Mouse (Mus musculus) colon, adult 2 months (tissue): ENCODE measurements around the gene Cnrip1. TPM values are rescaled to one million over a fixed set of nuclear protein-coding genes. Genes with fewer than 3 reads are reported as not detected.

Experiments
- polyA plus RNA-seq: library from polyadenylated mRNA; depleted of rRNA; stranded (reverse); fragments of >200 nt; gene quantifications from 2 replicates; pipeline ENCODE4 v1.2.3, GENCODE M21; 2012; rRNA removed

Gene Cnrip1
- polyA plus RNA-seq = 6.5 and 6.8 TPM in 2 replicates

GRCm38 (mm10) chr11:17051545-17052475, at the start of gene Cnrip1, which contains the start of gene Plek:
Gene Cnrip1 (plus strand): TSS chr11:17051586.
Gene Plek (minus strand): TSS chr11:17052381.

Other genes starting within 250 kb of the Cnrip1 start
- 0.39 and 0.69 TPM in 2 replicates for gene Fbxo48, start 100.2 kb upstream of the Cnrip1 start, polyA plus RNA-seq
- gene Plek, start 795 bp downstream of the Cnrip1 start, polyA plus RNA-seq = 0.42 and 0.53 TPM in 2 replicates
- gene Ppp3r1, start 107.7 kb downstream of the Cnrip1 start, polyA plus RNA-seq = 37.1 and 45.0 TPM in 2 replicates
- gene Wdr92, start 130.5 kb downstream of the Cnrip1 start, polyA plus RNA-seq = 4.0 and 4.8 TPM in 2 replicates
- gene Pno1, start 160.0 kb downstream of the Cnrip1 start, polyA plus RNA-seq = 2.0 and 2.6 TPM in 2 replicates
- gene C1d, start 206.0 kb downstream of the Cnrip1 start, polyA plus RNA-seq = 11.6 and 14.3 TPM in 2 replicates